Mouse (Mus musculus): ENCODE results near the gene Sun5. TPM values are rescaled to one million over a fixed set of nuclear protein-coding genes. Genes with fewer than 3 reads are reported as not detected.
"Not testable (repeated sequence)": the region's sequence is repeated elsewhere in the genome, so short reads cannot be mapped to it uniquely, and the experiment has no call there.

Gene Sun5
- polyA plus RNA-seq, 1 experiment from 2014 or later: not detected

- Histone ChIP-seq H3K4me2 (replicated peaks) (no peak overlapping the region), H3K9me3 (replicated peaks) (no peaks in the 10 kb centered on the region), H3K27me3 (no peaks in the 10 kb centered on the region), H3K27ac (replicated peaks) (no peak overlapping the region), H3K9ac (no peak overlapping the region), H3K4me3 (replicated peaks) (no peak overlapping the region), H3K36me3 (no peaks in the 10 kb centered on the region), H3K4me1 (no peaks in the 10 kb centered on the region)
- no peak for ATAC-seq (ENCODE audit: insufficient number of reproducible peaks, low FRiP score, low TSS enrichment, low read depth)
- WGBS: 70% methylated on average over 3 of the region's 3 CpGs
These were observed 61.0 kb downstream of the Sun5 start for GRCm38 (mm10) chr2:153809921-153810320.

DNA sequence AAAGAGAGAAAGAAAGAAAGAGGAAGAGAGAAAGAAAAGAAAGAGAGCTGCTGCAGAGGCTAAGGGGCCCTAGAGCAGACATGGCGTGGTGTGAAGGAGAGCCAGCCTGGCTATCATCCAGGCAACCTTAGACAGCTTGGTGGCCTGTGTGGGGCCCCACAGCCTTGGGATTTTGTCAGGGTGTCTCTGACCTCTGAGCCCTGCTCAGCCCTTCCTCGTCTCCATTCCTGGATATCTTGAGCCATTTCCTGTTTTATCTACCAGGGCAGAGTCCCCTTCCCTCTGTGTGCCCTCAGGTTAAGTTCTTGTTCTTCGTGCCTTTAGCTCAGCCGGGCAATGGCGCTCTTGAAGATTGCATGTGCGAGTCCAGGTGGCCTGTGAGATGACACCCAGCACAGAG is 62.0 kb downstream of the Sun5 start:
- no peak overlapping the region for H3K9ac ChIP-seq
- no peaks in the 10 kb centered on the region for H3K9me3 ChIP-seq (replicated peaks)
- 71% methylated on average over 6 of the region's 6 CpGs for WGBS
- H3K36me3 ChIP-seq: no peaks in the 10 kb centered on the region
- no peak overlapping the region for H3K27ac ChIP-seq (replicated peaks)
- H3K4me1 ChIP-seq: no peaks in the 10 kb centered on the region
- H3K4me3 ChIP-seq (replicated peaks): no peak overlapping the region
- H3K4me2 ChIP-seq (replicated peaks): no peak overlapping the region
- ATAC-seq (ENCODE audit: insufficient number of reproducible peaks, low FRiP score, low TSS enrichment, low read depth): no peak
- H3K27me3 ChIP-seq: no peaks in the 10 kb centered on the region

DNA sequence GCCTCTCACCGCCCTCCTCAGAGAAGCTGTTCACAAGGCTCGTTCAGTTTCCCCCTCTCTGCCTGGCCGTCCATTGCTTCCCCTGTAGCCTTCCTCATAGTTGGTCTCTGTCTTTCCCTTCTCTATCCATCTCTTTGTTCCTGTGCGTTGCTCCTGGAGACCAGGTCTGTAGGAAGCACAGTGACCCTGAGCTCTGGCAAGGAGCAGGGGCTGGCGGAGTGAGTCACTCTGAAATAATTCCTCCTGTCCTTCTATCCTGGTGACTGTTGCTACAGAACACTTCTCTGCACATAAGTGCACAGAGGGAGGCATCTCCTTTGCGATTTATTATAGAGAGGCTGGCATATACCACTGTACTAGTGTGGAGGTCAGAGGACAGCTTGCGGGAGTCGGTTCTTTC is 62.7 kb downstream of the Sun5 start:
- Histone ChIP-seq H3K4me1 (no peaks in the 10 kb centered on the region), H3K27ac (replicated peaks) (no peak overlapping the region), H3K4me3 (replicated peaks) (no peak overlapping the region), H3K9me3 (replicated peaks) (no peaks in the 10 kb centered on the region), H3K9ac (no peak overlapping the region), H3K36me3 (no peaks in the 10 kb centered on the region), H3K27me3 (no peaks in the 10 kb centered on the region), H3K4me2 (replicated peaks) (no peak overlapping the region)
- 74% methylated on average over 8 of the region's 8 CpGs for WGBS
- no peak for ATAC-seq (ENCODE audit: insufficient number of reproducible peaks, low FRiP score, low TSS enrichment, low read depth)

GRCm38 (mm10) chr2:153807464-153807863 is 63.4 kb downstream of the Sun5 start:
- H3K4me3 ChIP-seq (replicated peaks); H3K4me1 ChIP-seq; H3K27me3 ChIP-seq; H3K4me2 ChIP-seq (replicated peaks); ATAC-seq (ENCODE audit: insufficient number of reproducible peaks, low FRiP score, low TSS enrichment, low read depth); H3K36me3 ChIP-seq; H3K9me3 ChIP-seq (replicated peaks); H3K27ac ChIP-seq (replicated peaks); H3K9ac ChIP-seq: not testable (repeated sequence)

Other genes starting within 250 kb of the Sun5 start
- 79.0 TPM in 2 replicates for gene Commd7, start 238.3 kb downstream of the Sun5 start, polyA plus RNA-seq (2015; fragmentation: Nextera tagmentation; extraction: Ambion mirVana)
- 7.7 and 8.4 TPM in 2 replicates for gene Dnmt3b, start 221.6 kb downstream of the Sun5 start, polyA plus RNA-seq (2015; fragmentation: Nextera tagmentation; extraction: Ambion mirVana)
- 0.08 TPM in 1 of 2 replicates, not detected in the other for gene Dnmt3c, start 174.4 kb downstream of the Sun5 start, polyA plus RNA-seq (2015; fragmentation: Nextera tagmentation; extraction: Ambion mirVana)
- gene Mapre1, start 129.8 kb downstream of the Sun5 start, polyA plus RNA-seq (2015; fragmentation: Nextera tagmentation; extraction: Ambion mirVana): 200 and 207 TPM in 2 replicates
- not detected in 2 replicates for gene Efcab8, start 91.2 kb downstream of the Sun5 start, polyA plus RNA-seq (2015; fragmentation: Nextera tagmentation; extraction: Ambion mirVana)
- not detected in 2 replicates for gene Bpifb2, start 4.0 kb upstream of the Sun5 start, polyA plus RNA-seq (2015; fragmentation: Nextera tagmentation; extraction: Ambion mirVana)
- not detected in 2 replicates for gene Bpifb6, start 29.3 kb upstream of the Sun5 start, polyA plus RNA-seq (2015; fragmentation: Nextera tagmentation; extraction: Ambion mirVana)
- 0.21 and 0.34 TPM in 2 replicates for gene Bpifb3, start 47.1 kb upstream of the Sun5 start, polyA plus RNA-seq (2015; fragmentation: Nextera tagmentation; extraction: Ambion mirVana)
- gene Bpifb4, start 67.1 kb upstream of the Sun5 start, polyA plus RNA-seq (2015; fragmentation: Nextera tagmentation; extraction: Ambion mirVana): not detected in 2 replicates
- gene Bpifa6, start 103.9 kb upstream of the Sun5 start, polyA plus RNA-seq (2015; fragmentation: Nextera tagmentation; extraction: Ambion mirVana): 0.11 TPM in 1 of 2 replicates, not detected in the other
- gene Bpifa2, start 137.2 kb upstream of the Sun5 start, polyA plus RNA-seq (2015; fragmentation: Nextera tagmentation; extraction: Ambion mirVana): 0.46 TPM in 1 of 2 replicates, not detected in the other